Mouse (Mus musculus): ENCODE data around the gene Slc22a23.

Slc22a23 gene

DNA sequence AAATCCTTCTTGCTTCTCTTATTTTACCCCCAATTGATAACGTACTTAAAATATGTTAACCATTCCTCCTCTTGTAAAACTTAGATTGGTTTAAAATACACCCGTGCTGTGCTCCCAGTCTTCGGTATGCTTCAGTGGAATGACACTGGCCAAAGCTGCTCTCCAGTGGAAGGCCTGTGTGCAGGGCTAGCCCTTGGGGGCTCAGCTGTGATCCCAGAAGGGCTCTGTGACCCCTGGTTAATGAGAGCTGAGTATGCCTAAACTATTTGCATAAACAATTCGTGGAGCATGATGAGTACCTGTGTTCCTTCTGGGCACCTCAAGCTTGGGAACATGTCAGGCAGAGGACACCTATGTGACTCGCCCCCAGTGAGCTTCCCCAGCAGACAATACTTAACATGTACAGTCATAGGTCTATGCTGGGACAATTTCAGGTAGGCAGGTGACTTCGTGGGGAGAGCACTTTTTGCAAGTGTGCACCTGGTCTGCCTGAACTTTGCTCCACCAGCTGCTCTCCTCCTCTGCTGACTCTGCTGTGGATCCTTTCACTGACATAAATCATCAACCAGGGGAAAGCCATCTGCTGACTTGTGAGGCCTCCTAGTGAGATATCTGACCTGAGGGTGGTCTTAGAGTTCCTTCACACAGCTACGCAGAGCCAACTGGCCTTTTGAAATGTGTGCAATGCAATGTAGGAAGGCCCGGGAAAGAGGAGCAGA, 77.9 kb downstream of the Slc22a23 start:
- DNase-seq (ENCODE audit: low spot score) = no peak

DNA sequence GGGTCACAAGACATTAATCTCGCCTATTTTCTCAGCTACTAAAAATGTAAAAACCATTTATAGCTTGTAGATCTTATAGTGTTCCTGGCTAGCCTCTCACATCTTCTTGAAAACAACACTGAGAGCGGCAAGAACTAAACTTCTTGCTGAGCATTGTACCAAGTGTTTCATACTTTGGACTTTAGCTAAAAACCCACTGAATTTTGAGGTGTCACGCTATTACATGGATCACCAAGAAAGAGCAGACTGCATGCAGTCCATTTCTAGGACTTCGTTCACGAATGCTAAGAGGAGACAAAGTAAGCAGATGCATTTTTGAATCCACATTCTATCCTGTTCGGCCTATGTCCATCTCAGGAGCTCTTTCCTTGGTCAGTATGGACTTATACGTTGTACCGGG, 78.9 kb downstream of the Slc22a23 start:
- no peak for DNase-seq (ENCODE audit: low spot score)

DNA sequence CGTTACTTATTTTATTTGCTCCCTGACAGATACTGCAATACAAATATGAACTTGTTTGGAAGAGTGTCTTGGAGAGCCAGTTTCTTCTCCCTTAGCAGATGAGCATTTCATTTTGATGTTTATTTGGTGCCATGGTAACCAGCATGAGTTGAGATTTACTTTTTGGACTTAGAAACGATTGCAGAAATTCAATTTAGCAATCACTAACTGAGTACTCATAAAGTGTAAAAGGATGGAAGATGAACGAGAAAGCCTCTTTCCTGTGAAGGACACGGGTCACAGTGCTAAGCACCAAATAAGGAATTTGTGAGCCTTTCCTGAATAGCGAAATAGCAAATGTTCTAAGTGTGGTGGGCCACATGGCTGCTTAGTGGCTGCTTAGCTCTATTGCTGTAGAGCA, 79.4 kb downstream of the Slc22a23 start:
- DNase-seq (ENCODE audit: low spot score) = no peak

DNA sequence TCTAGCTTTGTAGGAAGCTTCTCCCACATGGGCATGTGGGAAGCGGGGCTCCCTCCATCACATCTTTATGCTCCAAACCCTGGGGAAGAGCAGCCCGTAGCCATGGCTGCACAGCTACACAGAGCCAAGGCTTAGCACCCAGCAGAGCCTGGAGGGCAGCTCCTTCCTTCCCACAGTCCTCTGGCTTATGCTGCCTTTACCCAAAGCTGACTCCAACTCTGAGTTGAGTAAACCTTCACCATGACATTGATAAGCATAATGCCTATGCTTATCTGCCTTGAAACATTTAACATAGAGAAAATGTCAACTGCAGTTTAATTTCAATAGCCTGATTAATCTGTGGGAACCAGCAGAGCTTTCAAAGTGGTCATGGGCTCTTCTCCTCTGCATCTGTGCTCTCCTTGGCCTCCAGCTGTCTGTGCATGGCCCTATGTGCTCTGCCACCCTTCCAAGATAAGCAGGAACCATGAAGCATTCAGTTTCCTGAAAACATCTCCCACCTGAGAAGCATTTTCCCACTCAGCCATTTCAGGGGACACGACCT, 79.9 kb downstream of the Slc22a23 start:
- no peak for DNase-seq (ENCODE audit: low spot score)

DNA sequence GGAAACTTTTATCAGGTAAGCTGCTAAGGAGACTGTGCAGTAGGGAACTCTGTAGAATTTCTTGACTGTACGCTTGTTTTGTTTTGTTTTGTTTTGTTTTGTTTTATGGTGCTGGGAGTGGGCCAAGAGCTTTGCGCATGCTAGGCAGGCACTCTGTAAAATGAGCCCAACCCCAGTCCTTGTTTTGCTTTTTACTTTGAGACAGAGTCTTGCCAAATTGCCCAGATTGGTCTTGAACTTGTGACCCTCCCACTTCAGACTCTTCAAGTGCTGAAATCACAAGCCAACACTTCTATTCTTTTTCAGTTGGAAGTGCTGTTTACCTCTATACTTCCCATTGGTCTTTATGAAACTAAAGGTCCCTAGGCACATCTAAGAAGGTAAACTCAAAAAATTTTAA, 80.5 kb downstream of the Slc22a23 start:
- DNase-seq (ENCODE audit: low spot score) = no peak

DNA sequence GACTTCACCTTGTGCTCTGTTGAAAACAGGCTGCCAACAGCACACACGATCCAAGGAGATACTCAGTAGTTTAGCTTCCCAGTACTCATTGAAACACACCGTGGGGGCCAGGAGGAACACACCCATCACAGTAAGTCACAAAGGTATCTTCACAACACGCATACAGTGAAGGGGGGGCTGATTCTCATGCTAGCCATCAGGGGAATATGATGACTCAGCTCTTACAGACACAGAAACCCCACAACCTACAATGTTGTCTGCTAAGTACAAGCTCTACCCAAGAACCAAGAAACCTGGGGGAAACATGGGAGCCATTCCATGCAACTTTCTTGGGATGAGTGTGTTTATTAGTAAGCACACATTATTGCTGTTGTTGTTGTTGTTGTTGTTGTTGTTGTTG, 86.2 kb downstream of the Slc22a23 start:
- no peak for DNase-seq (ENCODE audit: low spot score)

DNA sequence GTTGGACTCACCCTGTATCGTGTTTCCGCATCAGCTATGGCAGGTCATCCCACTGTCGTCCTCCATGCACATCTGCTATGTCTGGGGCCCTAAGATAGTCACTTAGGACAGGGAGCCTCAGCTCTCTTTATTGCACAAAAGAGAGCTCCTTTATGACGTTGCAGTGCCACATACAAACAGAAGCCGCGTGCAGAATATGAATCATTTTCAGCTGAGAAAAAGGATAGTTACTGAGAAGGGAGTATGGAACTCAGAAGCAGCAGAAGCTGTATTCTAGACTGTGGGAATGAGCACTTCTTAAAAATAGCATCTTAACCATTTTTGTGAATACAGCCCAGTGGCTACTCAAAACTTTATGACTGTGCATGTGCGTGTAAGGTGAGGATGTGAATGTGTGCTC, 87.8 kb downstream of the Slc22a23 start:
- DNase-seq (ENCODE audit: low spot score) = no peak

DNA sequence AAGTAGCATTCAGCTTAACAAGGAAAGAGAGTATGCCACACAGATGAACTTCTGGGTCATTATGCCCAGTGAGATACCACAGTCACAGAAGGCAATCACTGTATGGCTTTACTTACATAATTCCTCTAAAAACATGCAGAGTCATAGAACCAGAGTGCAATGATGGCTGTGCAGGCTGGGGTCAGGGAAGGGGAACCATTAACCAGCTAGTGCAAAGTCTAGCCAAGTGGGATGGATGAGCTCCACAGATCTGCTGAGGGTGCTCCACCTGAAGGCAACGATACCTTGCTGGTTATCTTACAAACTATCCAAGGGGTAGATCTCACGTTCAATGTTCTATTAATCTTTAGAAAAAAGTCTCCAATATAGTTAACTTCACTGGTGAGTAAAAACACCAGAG, 88.3 kb downstream of the Slc22a23 start:
- DNase-seq (ENCODE audit: low spot score) = no peak

DNA sequence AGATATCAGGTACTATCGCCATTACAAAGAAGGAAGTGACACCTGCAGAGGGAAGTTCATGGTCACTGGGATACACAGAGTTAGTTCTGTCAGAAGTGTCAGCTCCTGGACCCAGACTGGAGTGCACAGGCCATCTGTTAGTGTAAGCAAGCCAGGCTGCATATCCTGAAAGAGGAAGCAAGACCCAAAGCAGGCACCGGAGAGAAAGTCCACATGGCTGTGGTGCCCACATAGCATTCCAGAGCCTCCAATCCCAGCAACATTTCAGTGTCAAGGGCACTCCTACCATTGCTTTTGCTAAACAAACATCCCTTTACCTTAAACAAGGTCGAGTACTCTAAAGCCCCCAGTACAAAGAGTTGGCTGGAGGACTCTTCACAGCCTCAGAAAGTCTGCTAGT, 89.7 kb downstream of the Slc22a23 start:
- no peak for DNase-seq (ENCODE audit: low spot score)

DNA sequence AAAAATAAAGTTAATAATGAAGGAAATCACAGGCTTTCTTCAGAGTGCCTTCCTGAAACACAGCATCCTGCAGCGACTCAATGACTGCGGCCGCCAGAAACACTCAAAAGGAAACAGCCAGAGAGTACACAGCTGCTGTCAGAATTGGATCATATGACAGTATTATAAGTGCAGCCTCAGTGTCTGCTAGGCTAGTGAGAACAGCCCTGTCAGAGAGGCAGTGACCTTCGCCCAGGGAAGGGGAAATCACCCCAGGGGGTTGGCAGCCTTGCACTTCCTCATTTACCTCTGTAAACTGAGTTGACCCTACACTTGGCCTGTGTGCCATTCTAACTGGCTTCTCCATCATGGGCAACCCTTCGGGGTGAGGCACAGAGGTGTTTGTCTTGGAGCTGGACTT, 90.3 kb downstream of the Slc22a23 start:
- no peak for DNase-seq (ENCODE audit: low spot score)

DNA sequence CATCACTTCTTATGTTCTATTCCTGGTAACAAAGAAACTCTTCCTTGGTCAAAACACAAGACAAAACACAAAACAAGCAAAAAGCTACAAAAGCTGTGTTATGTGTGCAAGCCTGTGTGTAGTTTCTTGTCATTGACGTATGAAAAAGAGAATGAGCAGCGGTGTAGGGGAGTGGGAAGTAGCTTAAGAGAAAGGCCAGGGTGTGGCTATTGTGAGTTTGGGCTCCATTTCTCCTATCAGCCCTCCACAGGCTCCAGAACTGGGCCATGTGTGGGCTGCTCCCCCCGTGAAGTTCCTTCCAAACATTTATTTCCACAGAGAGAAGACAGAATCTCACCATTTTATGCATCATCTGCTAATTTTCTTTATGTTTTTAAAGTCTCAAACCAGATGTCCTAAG, 91.2 kb downstream of the Slc22a23 start:
- no peak for DNase-seq (ENCODE audit: low spot score)

DNA sequence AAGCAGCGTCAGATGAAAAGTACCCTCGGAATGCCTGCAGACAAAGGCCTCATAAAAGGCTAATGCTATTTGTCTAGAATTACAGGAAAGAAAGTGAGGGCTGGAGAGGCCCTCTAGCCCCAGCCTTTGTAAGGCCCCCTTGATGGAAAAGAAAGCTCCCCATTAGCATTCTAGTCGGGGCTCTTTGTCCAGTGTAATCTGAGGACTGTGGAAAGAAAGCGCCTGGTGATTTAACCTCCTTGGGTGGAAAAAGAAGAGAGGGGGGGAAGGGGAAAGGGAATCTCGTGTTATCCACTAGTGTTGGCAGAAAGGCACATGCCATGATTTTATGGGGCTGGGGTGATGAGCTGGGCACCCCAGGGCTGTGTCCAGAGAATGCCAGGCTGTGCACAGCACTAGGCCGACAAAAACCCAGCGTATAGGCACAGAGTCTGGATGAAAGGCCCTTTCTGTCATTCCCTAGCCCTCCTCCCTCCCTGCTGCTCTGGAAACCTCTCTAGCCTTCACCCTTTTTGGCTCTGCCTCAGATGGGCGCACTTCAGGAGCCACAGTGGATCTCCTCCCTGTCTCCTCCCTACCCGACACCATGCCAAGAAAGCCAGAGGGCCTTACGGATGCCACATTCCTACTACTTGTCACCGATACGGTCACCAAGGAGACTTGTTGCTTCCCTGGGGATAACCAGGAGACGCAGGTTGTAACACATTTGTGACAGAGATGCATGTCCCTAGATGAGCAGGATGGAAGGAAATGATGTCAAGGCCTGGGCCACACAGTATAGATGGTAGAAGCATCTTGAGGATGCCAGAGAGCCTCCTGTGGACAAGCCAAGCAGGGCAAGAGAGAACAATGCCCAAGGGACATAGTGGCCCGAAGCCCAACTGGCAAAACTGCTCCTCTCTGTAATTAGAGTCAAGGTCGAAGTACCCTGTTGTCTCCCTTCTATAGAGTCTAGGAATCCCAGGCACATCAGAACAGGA, 95.8 kb downstream of the Slc22a23 start:
- no peak for DNase-seq (ENCODE audit: low spot score)

DNA sequence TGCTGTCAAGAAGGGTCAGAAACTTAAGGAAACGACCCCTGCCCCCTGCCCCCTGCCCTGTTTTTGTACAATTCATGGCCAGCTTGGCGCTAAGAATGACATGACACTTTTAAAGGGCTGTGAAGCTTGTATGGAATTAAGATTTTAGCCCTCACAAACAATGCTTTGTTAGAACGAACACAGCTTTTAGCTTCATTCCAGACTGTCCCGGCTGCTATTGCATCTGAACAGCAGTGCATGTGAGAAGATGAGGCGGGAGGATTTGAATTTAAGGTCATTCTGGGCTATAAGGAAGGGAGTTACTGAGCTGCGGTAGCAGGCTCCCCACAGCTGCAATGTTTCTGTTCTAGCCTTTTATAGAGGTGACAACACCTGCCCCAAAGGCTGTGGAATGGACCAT, 96.9 kb downstream of the Slc22a23 start:
- no peak for DNase-seq (ENCODE audit: low spot score)

DNA sequence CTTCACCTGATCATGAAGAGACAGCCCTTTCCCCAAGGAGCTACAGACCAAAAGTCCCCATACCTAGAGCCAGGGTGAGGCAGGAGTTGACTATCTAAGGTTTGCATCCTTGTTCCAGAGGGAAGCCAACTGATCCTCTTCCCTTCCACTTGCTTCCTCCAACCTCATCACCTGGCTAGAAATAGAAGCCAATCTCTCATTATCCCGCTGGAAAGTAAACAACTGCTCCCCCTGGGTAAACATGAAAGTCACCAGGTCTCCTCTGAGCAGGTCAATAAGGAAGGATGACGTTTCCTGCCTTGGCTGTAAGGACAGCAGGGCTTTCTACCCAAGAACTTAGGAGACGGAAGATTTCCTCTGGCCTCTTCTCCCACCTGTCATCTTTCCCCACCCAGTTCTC, 98.2 kb downstream of the Slc22a23 start:
- no peak for DNase-seq (ENCODE audit: low spot score)

DNA sequence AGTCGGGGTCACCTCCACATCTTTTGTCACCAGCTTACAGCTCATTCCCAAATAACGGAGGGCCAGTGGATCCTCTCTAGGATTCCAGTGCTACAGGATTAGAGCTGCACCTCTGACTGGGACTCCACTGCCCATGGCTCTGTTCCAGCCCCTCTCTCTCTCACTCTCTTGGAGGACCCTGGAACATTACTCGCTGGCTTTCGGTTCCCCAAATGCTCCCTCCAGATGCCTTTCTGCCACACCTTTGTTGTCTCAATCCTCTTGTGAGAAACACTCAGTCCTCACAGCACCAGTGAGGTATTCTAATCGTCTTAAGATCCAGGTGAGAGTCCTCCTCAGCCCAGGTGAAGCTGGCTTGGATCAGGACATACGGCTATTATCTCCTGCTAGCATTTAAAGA, 99.8 kb downstream of the Slc22a23 start:
- DNase-seq (ENCODE audit: low spot score) = no peak

DNA sequence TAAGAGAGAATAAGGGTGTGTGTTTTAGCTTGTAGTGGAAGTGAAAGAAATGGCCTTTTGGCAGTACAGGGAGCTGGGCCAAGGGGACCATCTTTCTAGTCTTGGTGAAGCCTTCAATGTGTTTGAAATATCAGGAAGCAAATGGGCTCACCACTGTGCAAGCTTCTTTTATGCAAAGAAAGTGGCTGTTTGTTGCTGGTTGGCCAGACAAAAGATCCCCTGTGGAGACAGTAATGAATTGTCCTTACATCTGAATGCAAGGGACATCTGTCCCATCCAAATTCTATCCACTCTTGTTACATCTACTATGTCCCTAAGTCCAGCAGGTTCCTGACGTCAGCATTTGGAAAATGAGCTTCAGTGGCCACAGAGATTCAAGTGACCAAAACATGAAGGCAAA, 100.8 kb downstream of the Slc22a23 start:
- DNase-seq (ENCODE audit: low spot score) = no peak

DNA sequence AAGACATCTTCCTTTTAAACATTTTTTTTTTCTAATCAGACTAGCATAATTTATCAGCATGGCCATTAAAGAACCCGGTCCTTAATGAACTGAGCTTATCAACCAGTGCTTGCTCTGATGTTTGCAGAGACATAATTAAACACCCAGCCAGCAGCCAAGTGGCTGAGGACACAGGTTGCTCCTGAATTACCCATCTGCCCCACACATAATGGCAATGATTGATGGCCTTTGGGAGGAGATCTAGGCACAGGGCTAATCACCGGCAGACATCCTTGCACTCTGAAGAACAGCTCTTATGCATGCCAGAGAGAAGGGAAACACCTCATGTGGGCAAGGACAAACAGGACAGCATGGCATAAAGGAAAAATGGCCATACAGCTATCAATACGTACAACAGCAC, 102.8 kb downstream of the Slc22a23 start:
- no peak for DNase-seq (ENCODE audit: low spot score)

DNA sequence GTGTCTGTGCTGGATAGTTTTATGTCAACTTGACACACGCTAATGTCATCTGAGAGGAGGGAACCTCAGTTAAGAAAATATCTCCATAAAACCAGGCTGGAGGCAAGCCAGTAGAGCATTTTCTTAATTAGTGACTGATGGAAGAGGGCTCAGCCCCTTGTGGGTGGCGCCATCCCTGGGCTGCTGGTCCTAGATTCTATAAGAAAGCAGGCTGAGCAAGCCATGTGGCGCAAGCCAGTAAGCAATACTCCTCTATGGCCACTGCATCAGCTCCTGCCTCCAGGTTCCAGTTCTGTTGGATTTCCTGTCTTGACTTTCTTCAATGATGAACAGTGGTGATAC, 104.9 kb downstream of the Slc22a23 start:
- DNase-seq (ENCODE audit: low spot score) = no peak

DNA sequence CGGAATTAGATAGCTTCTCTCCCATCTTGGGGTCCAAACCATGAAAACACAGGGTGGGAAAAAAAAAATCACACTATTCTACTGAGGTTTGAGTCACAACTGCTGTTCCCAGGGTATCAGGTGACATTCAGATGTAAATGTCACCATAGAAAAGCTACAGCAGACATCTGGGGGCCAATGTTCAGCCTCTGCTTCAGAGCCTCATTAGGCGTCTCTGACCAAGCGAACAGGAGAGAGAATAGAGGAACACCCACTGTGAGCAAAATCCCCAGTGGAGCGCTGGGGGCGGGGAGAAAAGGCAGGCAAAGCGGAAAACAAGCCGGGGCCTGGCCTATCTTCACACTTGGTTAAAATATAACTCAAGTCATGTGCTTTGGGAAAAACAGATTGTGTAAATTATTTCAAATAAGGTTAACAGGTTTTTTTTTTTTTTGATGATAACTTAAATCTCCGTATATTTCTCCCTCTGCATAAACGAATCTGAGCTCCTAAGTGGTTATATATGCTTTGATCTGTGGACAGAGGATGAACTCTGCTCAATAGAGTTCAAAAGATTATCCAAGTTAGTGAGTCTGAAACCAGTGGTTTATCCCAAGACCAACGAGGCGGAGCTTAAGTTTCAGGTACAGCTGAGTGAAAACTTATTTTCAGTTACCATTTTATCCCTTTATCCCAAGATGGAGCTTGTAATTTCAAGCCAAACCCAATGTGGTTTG, 105.5 kb downstream of the Slc22a23 start:
- no peak for DNase-seq (ENCODE audit: low spot score)

DNA sequence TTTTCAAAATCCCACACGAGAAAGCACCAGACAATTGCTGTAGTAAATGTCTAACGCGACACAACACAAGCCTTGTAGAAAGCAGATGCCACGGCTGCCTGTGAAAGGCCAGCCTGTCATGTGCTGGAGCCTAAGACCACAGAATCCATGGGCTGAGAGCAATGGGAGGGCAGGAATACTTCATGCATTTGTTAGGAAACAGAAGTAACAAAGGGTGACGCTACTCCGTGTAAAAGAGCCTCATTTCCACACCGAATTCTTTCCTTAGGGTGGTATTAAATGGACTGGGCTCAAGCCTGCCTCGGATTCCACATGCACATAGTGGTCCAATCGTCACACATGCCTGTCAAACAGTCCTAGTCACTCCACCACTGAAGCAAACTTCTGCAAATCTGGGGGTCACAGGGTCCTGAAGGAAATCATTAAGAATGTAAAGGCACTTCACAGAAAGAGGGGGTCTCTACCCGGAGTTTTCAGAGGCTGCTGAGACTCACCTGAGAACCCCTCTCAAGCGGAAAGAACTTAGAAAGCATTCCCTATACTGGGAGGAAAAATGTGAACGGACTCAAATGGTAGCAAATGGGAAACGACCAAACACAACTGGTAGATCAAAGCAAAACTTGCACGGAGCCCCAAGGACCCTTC, 106.2 kb downstream of the Slc22a23 start:
- no peak for DNase-seq (ENCODE audit: low spot score)

DNA sequence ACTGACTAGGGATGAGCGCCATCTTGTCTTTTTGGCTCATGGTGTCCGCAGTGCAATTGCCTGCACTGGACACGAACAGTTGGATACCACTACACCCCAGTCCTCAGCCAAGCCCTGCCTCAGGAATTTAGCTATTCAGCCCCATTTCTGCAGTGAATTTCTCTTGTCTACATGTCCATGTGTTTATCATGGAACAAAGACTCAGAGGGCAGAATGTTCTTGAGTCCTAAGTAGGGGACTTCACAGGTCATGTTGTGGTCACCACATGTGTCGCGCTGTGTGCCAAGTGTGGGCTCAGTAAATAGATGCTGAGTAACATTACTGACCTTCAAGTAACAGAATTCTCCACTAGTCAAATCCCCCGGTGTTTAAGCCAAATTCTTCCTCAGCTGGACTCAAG, 109.9 kb downstream of the Slc22a23 start:
- no peak for DNase-seq (ENCODE audit: low spot score)

DNA sequence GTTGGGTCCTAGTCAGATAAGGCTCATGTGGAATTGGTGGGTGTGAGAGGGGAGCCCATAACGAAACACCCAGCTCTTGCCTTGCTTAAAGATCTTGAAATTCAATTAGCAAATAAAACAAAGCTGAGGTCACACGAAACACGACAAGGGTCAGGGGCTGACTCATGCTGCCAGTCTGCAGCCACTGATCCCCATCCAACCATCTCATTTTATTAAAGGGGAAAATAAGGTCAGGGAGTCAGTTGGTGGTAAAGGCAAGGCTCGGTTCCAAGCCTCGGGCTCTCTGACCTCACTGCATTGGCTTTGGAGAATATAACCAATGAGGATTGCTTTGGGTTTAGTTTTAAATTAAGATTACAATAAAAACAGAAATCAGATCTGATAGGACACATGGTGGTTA, 110.5 kb downstream of the Slc22a23 start:
- no peak for DNase-seq (ENCODE audit: low spot score)

All from testis, postnatal 14 days (tissue).